Mouse (Mus musculus) heart, postnatal 25 days (tissue): ENCODE data around the gene Brd7. TPM values are rescaled to one million over a fixed set of nuclear protein-coding genes. Genes with fewer than 3 reads are reported as not detected.

Source experiments
- DNase-seq: peaks from one replicate; pipeline ENCODE4 v3.0.0; 2022; ENCODE audit warnings: low spot score
- intact Hi-C: fragments of 180-260 bp; cut with DNase I; formaldehyde crosslinking; loops from one replicate; pipeline ENCODE4 v1.15.1; 2025
- total RNA-seq, 2 experiments: library from RNA; stranded (reverse); gene quantifications; 2 replicates each; pipeline ENCODE4 v1.2.3; 2021

Gene Brd7
- total RNA-seq, 2 experiments from 2014 or later, result 83.5 to 88.0 TPM

GRCm38 (mm10) chr8:88290326-88291304, 71.4 kb downstream of the Brd7 start:
- no peak for DNase-seq

GRCm38 (mm10) chr8:88289901-88290300, 72.1 kb downstream of the Brd7 start:
- intact Hi-C loops, result no loop called here
- no peak for DNase-seq

More at GRCm38 (mm10) chr8:88290326-88291304, 71.4 kb downstream of the Brd7 start:
- intact Hi-C loops, result no loop called here

- DNase-seq, result no peak
- intact Hi-C loops, result no loop called here
Observed at GRCm38 (mm10) chr8:88288622-88289242, 73.3 kb downstream of the Brd7 start.

GRCm38 (mm10) chr8:88286421-88286960, 75.5 kb downstream of the Brd7 start:
- intact Hi-C loops, result no loop called here

GRCm38 (mm10) chr8:88285469-88286356, 76.3 kb downstream of the Brd7 start:
- intact Hi-C loops, result no loop called here
- DNase-seq, result no peak

More at GRCm38 (mm10) chr8:88286421-88286960, 75.5 kb downstream of the Brd7 start:
- DNase-seq, result no peak

- intact Hi-C loops, result no loop called here
- DNase-seq, result no peak
Observed at GRCm38 (mm10) chr8:88284738-88285137, 77.3 kb downstream of the Brd7 start.

GRCm38 (mm10) chr8:88283243-88284115, 78.5 kb downstream of the Brd7 start:
- DNase-seq, result no peak
- intact Hi-C loops, result no loop called here

GRCm38 (mm10) chr8:88282684-88283083, 79.3 kb downstream of the Brd7 start:
- peak; percentile 82 for DNase-seq
- intact Hi-C loops, result no loop called here

Other genes with a start within 250 kb of the Brd7 start
- 10 to 100 TPM; 32.2 to 35.6 TPM for gene Cnep1r1, start 243.4 kb downstream of the Brd7 start, total RNA-seq
- 10 to 100 TPM; 20.0 to 20.3 TPM for gene Heatr3, start 224.3 kb downstream of the Brd7 start, total RNA-seq
- 10 to 100 TPM; 15.6 to 17.8 TPM for gene Tent4b, start 163.0 kb downstream of the Brd7 start, total RNA-seq
- 1 to 10 TPM; 7.0 to 8.8 TPM for gene Adcy7, start 89.8 kb downstream of the Brd7 start, total RNA-seq
- 1 to 10 TPM; 2.9 to 3.9 TPM for gene Nkd1, start 159.2 kb upstream of the Brd7 start, total RNA-seq